Mouse (Mus musculus) liver, adult 2 months (tissue): ENCODE data around the gene 1810010H24Rik. TPM values are rescaled to one million over a fixed set of nuclear protein-coding genes. Genes with fewer than 3 reads are reported as not detected.
"Not testable (repeated sequence)": the region's sequence is repeated elsewhere in the genome, so short reads cannot be mapped to it uniquely, and the experiment has no call there.

Experiments used
- DNase-seq: peaks from one replicate; pipeline ENCODE4 v3.0.0-alpha.2; 2011; ENCODE audit warnings: low read depth, low spot score; ENCODE audit errors: extremely low read depth
- H3K27ac ChIP-seq: fragments of 200-500 bp; replicated peaks from 2 replicates; pipeline ENCODE4 v1.5.1; 2012; ENCODE audit warnings: low read depth, mild to moderate bottlenecking, control low read depth, inconsistent platforms, low read length; ENCODE audit not compliant: insufficient read depth
- H3K27me3 ChIP-seq: fragments of 200-500 bp; 2 replicates; pipeline ENCODE4 v1.6.1; 2012; ENCODE audit warnings: mild to moderate bottlenecking, moderate library complexity, low read length, inconsistent platforms; ENCODE audit not compliant: control insufficient read depth, insufficient read depth
- H3K36me3 ChIP-seq: fragments of 200-500 bp; 2 replicates; pipeline ENCODE4 v1.6.1; 2012; ENCODE audit warnings: low read length, inconsistent platforms; ENCODE audit not compliant: control insufficient read depth, insufficient read depth
- H3K4me1 ChIP-seq: fragments of 200-500 bp; 2 replicates; pipeline ENCODE4 v1.6.1; 2011; ENCODE audit warnings: low read length; ENCODE audit not compliant: control insufficient read depth, insufficient read depth
- H3K4me3 ChIP-seq: fragments of 200-500 bp; 2 replicates; pipeline ENCODE4 v1.5.1; 2011; ENCODE audit warnings: low read depth, mild to moderate bottlenecking, control low read depth, low read length, moderate library complexity; ENCODE audit not compliant: insufficient read depth
- H3K79me2 ChIP-seq: fragments of 200-500 bp; 2 replicates; pipeline ENCODE4 v1.6.1; 2012; ENCODE audit warnings: inconsistent platforms, mild to moderate bottlenecking, low read length, moderate library complexity; ENCODE audit not compliant: control insufficient read depth, insufficient read depth
- H3K9ac ChIP-seq: fragments of 200-500 bp; 2 replicates; pipeline ENCODE4 v1.6.1; 2012; ENCODE audit warnings: low read depth, mild to moderate bottlenecking, control low read depth, inconsistent platforms, low read length
- CTCF ChIP-seq: fragments of 200-500 bp; IDR thresholded peaks from 2 replicates; pipeline ENCODE4 v1.5.1; 2011; ENCODE audit warnings: low read depth, low read length, control low read depth
- POLR2A ChIP-seq: fragments of 200-500 bp; IDR thresholded peaks from 2 replicates; pipeline ENCODE4 v1.6.1; 2011; ENCODE audit warnings: low read length, control low read depth; ENCODE audit not compliant: insufficient read depth; ENCODE audit errors: extremely low read depth
- WGBS: fragments of 180-500 bp; shearing (Covaris S2); methylation state at CpG from one replicate; pipeline ENCODE4 v1.1.7; 2018; 5-methylcytosine and 5-hydroxymethylcytosine counted together
- polyA plus RNA-seq: library from polyadenylated mRNA; depleted of rRNA; stranded (reverse); fragments of >200 nt; gene quantifications from 2 replicates; pipeline ENCODE4 v1.2.3, GENCODE M21; 2012; rRNA removed
- total RNA-seq: library from RNA; depleted of rRNA; stranded (reverse); fragments of >200 nt; gene quantifications from 2 replicates; pipeline ENCODE4 v1.2.3, GENCODE M21; 2014; rRNA removed

1810010H24Rik gene
- 3.0 and 3.5 TPM in 2 replicates for total RNA-seq
- 2.8 and 3.4 TPM in 2 replicates for polyA plus RNA-seq

DNA sequence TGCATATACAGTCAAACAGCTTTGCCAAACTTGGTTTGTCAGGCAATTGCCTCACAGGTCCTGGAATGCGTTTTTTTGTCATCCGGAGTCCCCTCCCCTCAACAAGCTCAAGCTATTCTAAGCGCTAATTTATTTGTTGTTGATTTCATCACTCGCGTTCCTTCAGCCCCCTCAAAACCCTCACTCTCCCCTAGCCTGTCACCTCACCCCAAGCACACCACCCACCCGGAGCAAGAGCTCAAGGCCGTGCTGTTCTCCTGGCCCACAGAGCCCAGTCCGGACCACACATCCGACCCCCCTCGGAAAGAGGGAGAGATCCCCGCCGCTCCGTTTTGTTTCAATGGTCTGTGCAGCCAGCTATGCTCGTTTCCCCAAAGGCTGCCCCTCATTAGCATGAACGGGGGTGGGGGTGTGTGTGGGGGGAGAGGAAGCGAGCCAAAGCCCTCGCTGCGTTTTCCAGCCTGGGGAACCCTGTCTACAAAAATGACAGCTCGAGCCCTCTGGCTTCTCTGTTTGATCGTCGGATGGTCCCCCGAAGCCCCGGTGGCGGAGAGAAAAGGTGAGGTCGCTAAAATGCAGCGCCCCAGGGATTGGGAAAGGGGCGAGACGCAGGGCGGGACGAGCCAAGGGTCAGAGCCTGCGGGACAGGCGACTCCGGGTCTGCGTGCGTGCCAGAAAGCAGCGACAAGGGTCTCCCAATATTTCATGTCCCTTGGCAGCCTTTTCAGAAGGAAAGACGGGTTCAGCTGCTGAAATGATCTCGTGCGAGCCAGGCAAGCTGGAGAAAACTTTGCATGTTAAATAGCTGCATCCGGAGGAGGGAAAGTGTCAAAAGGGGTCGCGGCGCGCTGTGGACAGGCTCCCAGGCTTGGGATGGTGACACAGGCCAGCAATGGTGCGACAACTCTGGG is at the start of gene 1810010H24Rik:
1810010H24Rik (plus strand) TSS at position 271 of the 911 bp plus-strand sequence.
- Histone ChIP-seq H3K36me3 (no peaks in the 10 kb centered on the region), H3K4me1 (peaks cover 12% of the 10 kb centered on the region), H3K79me2 (no peaks in the 10 kb centered on the region), H3K27ac (no peak within 1 kb of the TSS), H3K27me3 (no peaks in the 10 kb centered on the region), H3K9ac (peak within 1 kb of the TSS; percentile 44), H3K4me3 (peak within 1 kb of the TSS; percentile 29)
- 1% methylated on average over 45 of the region's 45 CpGs for WGBS
- TF ChIP-seq CTCF (no peak), POLR2A (no peak)
- DNase-seq = no peak

DNA sequence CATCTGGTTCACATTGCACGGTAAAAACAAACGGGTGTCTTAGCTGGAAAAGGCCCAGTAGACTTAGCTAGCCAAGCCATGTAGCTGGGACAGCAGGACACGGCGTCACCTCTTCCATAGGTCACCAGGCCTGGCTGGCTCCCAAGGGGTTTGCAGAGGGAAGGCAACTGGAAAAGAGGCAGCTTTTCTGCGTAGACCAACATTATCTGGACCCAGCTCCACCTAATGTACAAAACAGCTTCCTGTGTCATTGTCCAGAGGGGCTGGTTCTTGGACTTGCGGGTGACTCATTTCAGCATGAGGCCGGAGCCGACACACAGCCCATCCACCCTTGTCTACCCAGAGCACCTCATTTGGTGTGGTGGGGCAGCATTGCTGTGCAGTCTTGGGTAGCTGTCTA is 49.3 kb upstream of the 1810010H24Rik start:
- H3K9ac ChIP-seq = peak overlapping the region; percentile 56
- H3K27me3 ChIP-seq = no peaks in the 10 kb centered on the region
- H3K4me1 ChIP-seq = peaks cover 16% of the 10 kb centered on the region
- H3K79me2 ChIP-seq = no peaks in the 10 kb centered on the region
- TF ChIP-seq POLR2A = no peak
- no peak for TF ChIP-seq CTCF
- peak overlapping the region; percentile 84 for H3K27ac ChIP-seq
- no peaks in the 10 kb centered on the region for H3K36me3 ChIP-seq
- 9% methylated on average over 8 of the region's 8 CpGs for WGBS
- peak; percentile 87 for DNase-seq
- H3K4me3 ChIP-seq = peak overlapping the region; percentile 34; the same call in 1 of the 2 replicates

DNA sequence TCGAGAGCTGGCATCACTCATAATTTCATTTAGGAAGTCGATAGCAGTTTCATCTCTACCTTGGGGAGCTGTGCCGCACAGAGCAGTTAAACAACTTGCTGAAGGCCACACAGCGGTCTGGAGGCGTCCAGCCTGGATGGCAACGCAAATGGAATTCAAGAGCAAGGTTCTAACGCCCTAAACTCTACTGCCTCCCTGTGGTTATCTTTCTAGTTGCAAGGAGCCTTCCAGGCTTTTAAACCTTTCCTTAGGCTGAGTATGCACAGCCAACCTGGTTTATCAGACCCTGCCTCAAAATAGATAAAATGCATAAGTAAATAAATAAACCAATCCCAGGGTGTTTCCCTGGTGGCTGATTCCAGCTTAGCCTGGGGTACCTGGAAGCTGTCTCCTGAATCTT is 45.0 kb upstream of the 1810010H24Rik start:
- no peak overlapping the region for H3K4me3 ChIP-seq
- DNase-seq = peak; percentile 88
- H3K79me2 ChIP-seq = no peaks in the 10 kb centered on the region
- no peaks in the 10 kb centered on the region for H3K27me3 ChIP-seq
- H3K9ac ChIP-seq = no peak overlapping the region
- H3K27ac ChIP-seq = no peak overlapping the region
- TF ChIP-seq CTCF = peak; percentile 80
- TF ChIP-seq POLR2A = no peak
- H3K4me1 ChIP-seq = peaks cover 15% of the 10 kb centered on the region
- no peaks in the 10 kb centered on the region for H3K36me3 ChIP-seq
- WGBS = 3% methylated on average over 7 of the region's 7 CpGs

DNA sequence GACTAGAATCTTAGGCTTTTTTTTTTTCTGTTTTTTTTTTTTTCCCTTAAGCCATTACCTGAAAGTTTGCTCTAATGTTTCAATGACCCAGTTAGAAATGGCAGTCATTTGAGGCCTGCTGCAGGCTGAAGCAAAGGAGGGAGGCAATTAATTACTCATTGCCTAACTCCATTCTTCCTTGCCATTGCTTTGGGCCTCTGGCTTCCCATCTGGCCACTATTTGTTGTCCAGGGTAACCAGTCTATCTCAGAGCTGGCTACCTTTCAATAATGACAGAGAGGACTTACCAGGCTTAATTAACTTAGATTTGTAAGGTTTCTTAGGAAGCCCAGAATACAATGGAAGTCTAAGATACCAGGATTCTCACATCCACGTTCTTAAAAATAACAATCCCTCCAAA is 43.7 kb upstream of the 1810010H24Rik start:
- Histone ChIP-seq H3K27ac (0 out of 2 replicates have a peak overlapping the region, but pooled peaks have one; percentile 10), H3K4me1 (peaks cover 6% of the 10 kb centered on the region), H3K4me3 (no peak overlapping the region), H3K79me2 (no peaks in the 10 kb centered on the region), H3K27me3 (no peaks in the 10 kb centered on the region), H3K9ac (no peak overlapping the region), H3K36me3 (no peaks in the 10 kb centered on the region)
- no peak for TF ChIP-seq POLR2A
- no peak for TF ChIP-seq CTCF
- DNase-seq = peak; percentile 66
- 66% methylated on average over 1 of the region's 1 CpGs for WGBS

DNA sequence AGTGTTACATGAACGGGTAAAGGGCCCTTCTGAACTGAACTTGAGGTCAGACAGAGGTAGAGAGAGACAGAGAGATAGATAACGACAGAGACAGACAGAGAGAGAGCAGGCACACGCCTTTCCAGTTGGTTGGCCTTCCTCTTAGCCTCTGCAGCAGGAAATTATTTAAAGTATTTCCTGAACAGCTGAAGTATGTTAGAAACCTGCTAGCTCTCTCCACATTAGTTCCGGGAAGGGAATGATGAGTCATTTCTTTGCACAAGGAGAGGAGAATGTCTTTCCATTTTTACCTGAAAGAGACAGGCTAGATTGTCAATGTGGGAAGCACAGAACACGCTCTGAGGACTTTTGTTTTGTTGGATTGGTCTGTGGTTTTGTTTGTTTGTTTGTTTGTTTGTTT is 43.1 kb upstream of the 1810010H24Rik start:
- Histone ChIP-seq H3K79me2 (no peaks in the 10 kb centered on the region), H3K27ac (0 out of 2 replicates have a peak overlapping the region, but pooled peaks have one; percentile 10), H3K27me3 (no peaks in the 10 kb centered on the region), H3K4me1 (peaks cover 6% of the 10 kb centered on the region), H3K36me3 (no peaks in the 10 kb centered on the region; the same call in 1 of the 2 replicates), H3K9ac (no peak overlapping the region), H3K4me3 (no peak overlapping the region)
- TF ChIP-seq CTCF (no peak), POLR2A (no peak)
- DNase-seq = peak; percentile 58
- 25% methylated on average over 5 of the region's 5 CpGs for WGBS

DNA sequence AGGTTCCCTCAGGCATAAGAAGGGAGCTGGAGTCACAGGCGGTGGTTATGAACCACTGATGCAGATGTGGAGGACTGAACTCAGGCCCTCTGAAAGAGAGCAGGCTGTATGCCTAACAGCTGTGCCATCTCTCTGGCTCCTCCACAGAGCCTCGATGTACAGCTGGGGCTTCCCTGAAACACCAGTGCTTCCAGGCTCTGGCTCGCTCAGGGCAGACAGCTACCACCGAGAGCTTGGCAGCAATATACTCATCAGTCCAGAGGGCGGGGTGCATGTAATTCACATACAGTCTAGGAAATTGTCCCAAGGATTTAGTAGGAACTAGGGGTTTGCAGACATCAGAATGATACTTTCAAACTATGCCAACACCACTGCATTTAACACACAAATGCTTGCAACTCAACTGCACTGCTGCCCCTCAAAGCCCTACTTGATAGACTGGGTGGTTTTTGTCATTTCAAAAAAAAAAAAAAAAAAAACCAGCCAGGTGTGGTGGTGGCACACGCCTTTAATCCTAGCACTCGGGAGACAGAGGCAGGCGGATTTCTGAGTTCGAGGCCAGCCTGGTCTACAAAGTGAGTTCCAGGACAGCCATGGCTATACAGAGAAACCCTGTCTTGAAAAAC is 39.4 kb upstream of the 1810010H24Rik start:
- peaks cover 28% of the 10 kb centered on the region for H3K36me3 ChIP-seq
- WGBS = 91% methylated on average over 9 of the region's 9 CpGs
- not testable (repeated sequence) for H3K4me1 ChIP-seq

More for the DNA sequence above, 39.4 kb upstream of the 1810010H24Rik start:
- H3K27ac ChIP-seq, H3K79me2 ChIP-seq, H3K4me3 ChIP-seq, DNase-seq, H3K9ac ChIP-seq, H3K27me3 ChIP-seq: not testable (repeated sequence)
